Mouse (Mus musculus) neural tube, embryonic 13.5 days (tissue): ENCODE measurements around the gene Mrtfa. TPM values are rescaled to one million over a fixed set of nuclear protein-coding genes. Genes with fewer than 3 reads are reported as not detected.

Source experiments
- ATAC-seq: fragments of 200-750 bp; cut with Nextera tagmentation; 2 replicates; pipeline ENCODE4 v1.8.0; 2017; ENCODE audit warnings: low read depth, mild to moderate bottlenecking, moderate TSS enrichment, moderate library complexity
- H3K27ac ChIP-seq: fragments of 300-500 bp; sonication (generic); replicated peaks from 2 replicates; pipeline ENCODE4 v1.5.1; 2015; ENCODE audit warnings: moderate library complexity, mild to moderate bottlenecking, inconsistent platforms
- H3K27me3 ChIP-seq: fragments of 300-500 bp; sonication (generic); 2 replicates; pipeline ENCODE4 v1.6.1; 2015; ENCODE audit warnings: mild to moderate bottlenecking, inconsistent platforms
- H3K36me3 ChIP-seq: fragments of 300-500 bp; sonication (generic); 2 replicates; pipeline ENCODE4 v1.6.1; 2015; ENCODE audit warnings: mild to moderate bottlenecking, inconsistent platforms
- H3K4me1 ChIP-seq: fragments of 300-500 bp; sonication (generic); replicated peaks from 2 replicates; pipeline ENCODE4 v1.6.1; 2015; ENCODE audit warnings: inconsistent platforms
- H3K4me2 ChIP-seq: fragments of 300-500 bp; sonication (generic); 2 replicates; pipeline ENCODE4 v1.6.1; 2015; ENCODE audit warnings: inconsistent platforms, mild to moderate bottlenecking, moderate library complexity
- H3K4me3 ChIP-seq: fragments of 300-500 bp; sonication (generic); 2 replicates; pipeline ENCODE4 v1.5.1; 2015; ENCODE audit warnings: mild to moderate bottlenecking, inconsistent platforms
- H3K9ac ChIP-seq: fragments of 300-500 bp; sonication (generic); 2 replicates; pipeline ENCODE4 v1.6.1; 2015; ENCODE audit warnings: moderate library complexity, mild to moderate bottlenecking, inconsistent platforms
- H3K9me3 ChIP-seq: fragments of 300-500 bp; sonication (generic); 2 replicates; pipeline ENCODE4 v1.6.1; 2016; ENCODE audit warnings: inconsistent platforms
- WGBS: fragments of 180-500 bp; shearing (Covaris S2); methylation state at CpG from one replicate; pipeline ENCODE4 v1.1.7; 2015; 5-methylcytosine and 5-hydroxymethylcytosine counted together
- polyA plus RNA-seq: library from polyadenylated mRNA; unstranded; fragments of >200 nt; fragmentation: Nextera tagmentation; extraction: Ambion mirVana; gene quantifications from 2 replicates; pipeline ENCODE4 v1.2.1, GENCODE M21; 2015

The Mrtfa gene
- polyA plus RNA-seq, 1 experiment from 2014 or later, result 27.1 TPM

DNA sequence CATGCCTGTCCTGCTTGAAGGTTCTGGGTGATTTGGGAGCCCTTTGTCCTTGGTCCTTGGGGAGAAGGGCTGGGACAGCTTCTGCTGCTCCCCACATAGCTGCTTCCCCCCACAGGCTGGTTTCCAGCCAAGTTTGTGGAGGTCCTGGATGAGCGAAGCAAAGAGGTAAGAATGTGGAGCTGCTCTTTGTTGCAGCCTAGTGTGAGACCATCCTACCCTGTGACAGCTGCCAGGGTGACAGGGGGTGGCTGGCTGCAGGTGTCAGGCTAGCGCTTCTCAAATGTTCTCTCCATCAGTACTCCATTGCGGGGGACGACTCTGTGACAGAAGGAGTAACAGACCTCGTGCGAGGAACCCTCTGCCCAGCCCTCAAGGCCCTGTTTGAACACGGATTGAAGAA is 180.4 kb downstream of the Mrtfa start:
- Histone ChIP-seq H3K9ac (no peak overlapping the region), H3K27me3 (no peaks in the 10 kb centered on the region), H3K27ac (no peak overlapping the region), H3K4me2 (no peak overlapping the region), H3K4me3 (no peak overlapping the region), H3K36me3 (peaks cover 94% of the 10 kb centered on the region), H3K4me1 (no peaks in the 10 kb centered on the region), H3K9me3 (no peaks in the 10 kb centered on the region)
- no peak for ATAC-seq
- 92% methylated on average over 7 of the region's 7 CpGs for WGBS

DNA sequence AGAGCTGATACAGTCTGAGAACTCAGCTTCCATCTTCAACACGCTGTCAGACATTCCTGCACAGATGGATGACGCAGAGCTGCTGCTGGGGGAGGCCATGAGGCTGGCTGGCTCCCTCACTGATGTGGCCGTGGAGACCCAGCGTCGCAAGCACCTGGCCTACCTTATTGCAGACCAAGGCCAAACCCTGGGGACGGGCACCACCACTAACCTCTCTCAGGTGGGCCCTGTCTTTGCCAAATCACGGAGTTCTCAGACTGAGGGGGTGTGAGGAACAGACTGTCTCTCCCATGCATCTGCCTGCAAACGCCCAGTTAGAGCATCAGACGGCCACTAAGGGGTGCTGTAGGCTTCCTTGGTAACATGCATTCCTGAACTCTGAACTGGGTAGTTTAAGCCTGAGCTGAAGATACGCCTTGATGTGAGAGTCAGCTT is 181.9 kb downstream of the Mrtfa start:
- 64% methylated on average over 10 of the region's 10 CpGs for WGBS
- H3K9ac ChIP-seq, result no peak overlapping the region
- no peaks in the 10 kb centered on the region for H3K9me3 ChIP-seq
- H3K4me2 ChIP-seq, result no peak overlapping the region
- H3K27me3 ChIP-seq, result no peaks in the 10 kb centered on the region
- no peaks in the 10 kb centered on the region for H3K4me1 ChIP-seq
- no peak overlapping the region for H3K27ac ChIP-seq
- H3K36me3 ChIP-seq, result peaks cover 92% of the 10 kb centered on the region
- no peak overlapping the region for H3K4me3 ChIP-seq
- no peak for ATAC-seq

DNA sequence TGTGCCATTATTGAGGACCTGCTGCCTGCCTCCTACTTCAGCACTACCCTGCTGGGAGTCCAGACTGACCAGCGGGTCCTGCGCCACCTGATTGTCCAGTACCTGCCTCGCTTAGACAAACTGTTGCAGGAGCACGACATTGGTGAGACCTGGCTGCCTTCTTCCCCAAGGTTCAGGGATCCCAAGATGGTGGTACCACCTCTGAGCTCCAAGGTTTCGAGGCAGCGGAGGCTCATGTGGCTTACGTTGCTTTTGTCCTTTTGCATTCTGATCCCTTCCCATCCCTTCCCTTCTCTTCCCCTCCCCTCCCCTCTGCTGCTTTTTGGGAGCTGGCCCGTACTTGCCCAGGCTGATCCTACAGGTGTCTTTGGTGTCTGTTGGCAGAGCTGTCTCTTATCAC is 182.7 kb downstream of the Mrtfa start:
- Histone ChIP-seq H3K4me3 (no peak overlapping the region), H3K27ac (no peak overlapping the region), H3K9ac (no peak overlapping the region), H3K9me3 (no peaks in the 10 kb centered on the region), H3K27me3 (no peaks in the 10 kb centered on the region), H3K36me3 (peaks cover 92% of the 10 kb centered on the region), H3K4me2 (no peak overlapping the region), H3K4me1 (no peaks in the 10 kb centered on the region)
- no peak for ATAC-seq
- 83% methylated on average over 8 of the region's 8 CpGs for WGBS

DNA sequence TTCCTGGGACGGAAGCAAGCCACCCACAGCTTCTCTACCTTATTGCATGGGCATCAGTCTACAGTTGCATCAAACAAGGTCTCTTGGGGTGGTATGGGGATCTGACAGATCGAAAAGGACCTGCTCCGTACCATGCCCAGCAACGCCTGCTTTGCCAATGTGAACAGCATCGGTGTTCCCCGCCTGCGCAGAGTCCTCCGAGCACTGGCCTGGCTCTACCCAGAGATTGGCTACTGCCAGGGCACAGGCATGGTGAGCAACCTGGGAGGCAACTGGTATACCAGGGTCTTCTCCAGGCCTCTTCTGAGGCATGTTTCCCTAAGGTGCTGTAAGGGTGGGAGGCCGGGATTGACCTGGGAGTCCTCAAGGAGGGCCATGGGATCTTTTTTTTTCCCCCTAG is 183.2 kb downstream of the Mrtfa start:
- H3K4me1 ChIP-seq, result no peaks in the 10 kb centered on the region
- no peak for ATAC-seq
- H3K27ac ChIP-seq, result no peak overlapping the region
- no peak overlapping the region for H3K4me3 ChIP-seq
- WGBS, result 95% methylated on average over 9 of the region's 9 CpGs
- H3K27me3 ChIP-seq, result no peaks in the 10 kb centered on the region
- no peaks in the 10 kb centered on the region for H3K9me3 ChIP-seq
- no peak overlapping the region for H3K9ac ChIP-seq
- H3K36me3 ChIP-seq, result peaks cover 93% of the 10 kb centered on the region
- no peak overlapping the region for H3K4me2 ChIP-seq

DNA sequence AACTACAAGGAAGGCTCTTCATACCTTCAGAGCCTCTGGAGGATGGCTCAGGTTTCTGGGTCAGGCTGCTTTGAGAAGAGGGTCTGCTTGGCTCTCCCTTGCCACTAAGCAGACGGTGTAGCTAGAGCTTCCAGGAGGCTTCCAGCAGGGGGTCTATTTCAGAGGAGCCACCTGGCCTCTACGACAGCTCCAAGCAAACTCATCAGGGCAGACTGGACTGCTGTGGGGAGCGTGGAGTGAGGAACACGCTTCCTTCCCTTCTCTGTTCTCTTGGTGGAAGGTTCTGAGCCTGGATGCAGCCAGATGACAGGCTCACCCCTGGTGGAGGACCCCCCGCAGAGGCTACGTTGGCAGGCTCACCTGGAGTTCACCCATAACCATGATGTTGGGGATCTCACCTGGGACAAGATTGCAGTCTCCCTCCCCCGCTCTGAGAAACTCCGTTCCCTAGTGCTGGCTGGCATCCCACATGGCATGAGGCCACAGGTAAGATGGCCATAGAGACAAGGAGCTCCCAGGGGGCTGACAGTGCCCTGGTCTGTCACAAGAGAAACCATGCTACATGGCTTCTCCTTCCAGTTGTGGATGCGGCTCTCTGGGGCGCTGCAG is 184.3 kb downstream of the Mrtfa start:
- ATAC-seq, result no peak
- no peak overlapping the region for H3K27ac ChIP-seq
- H3K36me3 ChIP-seq, result peaks cover 82% of the 10 kb centered on the region
- no peaks in the 10 kb centered on the region for H3K27me3 ChIP-seq
- H3K9ac ChIP-seq, result no peak overlapping the region
- H3K4me1 ChIP-seq, result no peaks in the 10 kb centered on the region
- no peak overlapping the region for H3K4me2 ChIP-seq
- 91% methylated on average over 10 of the region's 10 CpGs for WGBS
- no peaks in the 10 kb centered on the region for H3K9me3 ChIP-seq
- no peak overlapping the region for H3K4me3 ChIP-seq

DNA sequence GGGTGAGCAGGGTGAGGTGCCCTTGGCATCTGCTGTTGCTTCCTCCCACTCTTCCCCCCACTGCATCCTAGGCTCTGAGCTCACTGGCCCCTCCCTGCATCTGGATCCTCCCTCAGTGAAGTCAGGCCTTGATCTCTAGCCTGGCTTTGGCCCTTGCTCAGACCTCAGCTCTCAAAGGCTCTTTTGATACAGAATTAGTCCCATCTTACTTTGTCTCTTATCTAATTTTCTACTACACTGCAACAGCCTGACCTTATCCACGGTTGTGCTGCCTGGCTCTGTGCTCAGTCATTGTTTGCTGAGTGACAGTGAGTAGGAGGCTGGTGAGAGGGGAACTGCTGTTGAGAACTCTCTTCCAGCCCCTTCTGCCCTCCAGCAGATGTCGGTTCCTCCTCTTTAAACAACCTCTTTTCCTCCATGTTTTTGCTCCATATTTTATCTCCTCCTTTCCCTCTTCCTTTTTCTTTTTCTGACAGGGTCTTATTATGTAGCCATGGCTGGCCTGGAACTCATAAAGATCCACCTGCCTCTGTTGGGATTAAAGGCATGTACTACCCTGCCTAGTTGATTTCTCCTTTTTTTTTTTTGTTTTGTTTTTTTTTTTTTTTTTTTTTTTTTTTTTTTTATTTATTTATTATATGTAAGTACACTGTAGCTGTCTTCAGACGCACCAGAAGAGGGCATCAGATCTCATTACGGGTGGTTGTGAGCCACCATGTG is 190.0 kb downstream of the Mrtfa start:
- Histone ChIP-seq H3K4me2 (no peak overlapping the region), H3K27ac (no peak overlapping the region), H3K4me3 (no peak overlapping the region), H3K9me3 (no peaks in the 10 kb centered on the region), H3K9ac (peak overlapping the region; percentile 22; the same call in 1 of the 2 replicates), H3K36me3 (peaks cover 29% of the 10 kb centered on the region), H3K4me1 (0 out of 2 replicates have a peak, but pooled peaks cover 5% of the 10 kb centered on the region), H3K27me3 (no peaks in the 10 kb centered on the region)
- 62% methylated on average over 4 of the region's 4 CpGs for WGBS
- no peak for ATAC-seq

DNA sequence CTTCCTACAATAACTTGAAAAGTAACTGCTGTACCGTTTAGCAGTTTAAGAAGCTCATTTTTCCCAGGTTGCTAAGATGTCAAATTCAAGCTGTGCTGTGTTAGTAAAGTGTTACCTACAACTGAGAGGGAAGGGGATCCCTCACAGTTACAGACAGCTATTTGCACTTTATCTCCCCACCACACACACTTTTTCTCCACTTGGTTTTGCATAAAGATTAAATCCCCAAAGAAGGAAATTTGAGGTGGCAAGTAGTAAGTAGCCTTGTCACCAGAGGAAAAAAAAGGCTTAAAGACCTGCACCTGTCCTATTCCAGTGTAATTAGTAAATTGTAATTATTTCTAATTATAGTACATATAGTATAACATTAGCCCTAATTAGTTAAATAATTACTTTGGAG is 193.5 kb downstream of the Mrtfa start:
- H3K9me3 ChIP-seq, result no peaks in the 10 kb centered on the region
- no peak for ATAC-seq
- no peak overlapping the region for H3K4me3 ChIP-seq
- no peak overlapping the region for H3K27ac ChIP-seq
- H3K27me3 ChIP-seq, result no peaks in the 10 kb centered on the region
- no peaks in the 10 kb centered on the region for H3K36me3 ChIP-seq
- H3K4me1 ChIP-seq, result 0 out of 2 replicates have a peak, but pooled peaks cover 5% of the 10 kb centered on the region
- 82% methylated on average over 1 of the region's 1 CpGs for WGBS
- no peak overlapping the region for H3K4me2 ChIP-seq
- no peak overlapping the region for H3K9ac ChIP-seq

DNA sequence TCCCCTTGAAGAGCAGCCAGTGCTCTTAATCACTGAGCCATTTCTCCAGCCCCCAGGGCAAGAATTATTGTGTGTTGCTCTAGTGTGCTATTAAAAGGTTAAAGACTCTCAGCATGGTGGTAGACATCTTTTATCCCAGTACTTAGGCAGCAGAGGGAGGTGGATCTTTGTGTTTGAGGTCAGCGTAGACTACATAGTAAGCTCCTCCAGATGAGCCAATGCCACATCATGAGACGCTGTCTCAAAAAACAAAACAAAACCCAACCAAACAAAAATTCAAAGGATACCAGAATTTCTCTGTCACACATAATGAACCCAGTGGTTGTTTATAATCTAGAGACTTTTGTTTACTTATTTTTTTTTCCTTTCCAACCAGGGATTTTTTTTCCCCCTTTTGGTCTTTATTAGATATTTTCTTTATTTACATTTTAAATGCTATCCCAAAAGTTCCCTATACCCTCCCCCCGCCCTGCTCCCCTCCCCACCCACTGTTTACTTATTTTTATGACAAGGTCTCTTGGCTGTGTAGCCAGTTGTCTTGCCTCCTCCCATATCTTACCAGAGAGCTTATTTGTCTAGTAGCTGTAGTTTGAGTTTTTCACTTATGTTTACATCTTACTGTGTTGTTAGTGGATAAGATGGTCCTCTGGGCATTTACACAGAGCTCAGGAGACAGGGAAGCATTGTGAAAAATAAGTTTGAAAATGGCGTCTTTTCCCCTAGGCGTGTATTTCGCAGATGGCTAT is 194.3 kb downstream of the Mrtfa start:
- H3K4me1 ChIP-seq, result 0 out of 2 replicates have a peak, but pooled peaks cover 5% of the 10 kb centered on the region

DNA sequence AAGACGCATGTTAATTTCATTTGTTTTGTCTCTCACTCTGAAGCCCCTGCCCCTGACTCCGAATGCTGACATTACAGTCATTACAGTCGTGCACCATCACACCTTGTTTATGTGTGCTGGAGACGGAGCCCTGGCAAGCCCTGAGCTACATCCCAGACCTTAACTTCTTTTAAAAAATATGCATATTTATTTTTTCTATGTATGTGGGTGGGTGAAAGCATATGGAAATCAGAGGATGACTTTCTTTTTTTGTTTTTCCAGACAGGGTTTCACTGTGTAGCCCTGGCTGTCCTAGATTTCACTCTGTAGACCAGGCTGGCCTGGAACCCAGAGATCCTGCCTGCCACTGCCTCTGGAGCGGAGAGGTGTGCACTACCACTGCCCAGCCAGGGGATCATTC is 195.6 kb downstream of the Mrtfa start:
- H3K36me3 ChIP-seq, result no peaks in the 10 kb centered on the region
- H3K9me3 ChIP-seq, result no peaks in the 10 kb centered on the region
- WGBS, result 86% methylated on average over 5 of the region's 5 CpGs
- H3K4me1 ChIP-seq, result no peaks in the 10 kb centered on the region
- H3K27ac ChIP-seq, result no peak overlapping the region
- H3K27me3 ChIP-seq, result no peaks in the 10 kb centered on the region
- H3K4me2 ChIP-seq, result no peak overlapping the region
- H3K9ac ChIP-seq, result no peak overlapping the region
- no peak overlapping the region for H3K4me3 ChIP-seq
- ATAC-seq, result no peak

More for the DNA sequence above, 194.3 kb downstream of the Mrtfa start:
- no peak for ATAC-seq
- no peaks in the 10 kb centered on the region for H3K36me3 ChIP-seq
- 79% methylated on average over 6 of the region's 6 CpGs for WGBS
- no peak overlapping the region for H3K4me2 ChIP-seq
- H3K9me3 ChIP-seq, result no peaks in the 10 kb centered on the region
- H3K4me3 ChIP-seq, result no peak overlapping the region
- H3K9ac ChIP-seq, result no peak overlapping the region
- no peak overlapping the region for H3K27ac ChIP-seq
- H3K27me3 ChIP-seq, result no peaks in the 10 kb centered on the region

DNA sequence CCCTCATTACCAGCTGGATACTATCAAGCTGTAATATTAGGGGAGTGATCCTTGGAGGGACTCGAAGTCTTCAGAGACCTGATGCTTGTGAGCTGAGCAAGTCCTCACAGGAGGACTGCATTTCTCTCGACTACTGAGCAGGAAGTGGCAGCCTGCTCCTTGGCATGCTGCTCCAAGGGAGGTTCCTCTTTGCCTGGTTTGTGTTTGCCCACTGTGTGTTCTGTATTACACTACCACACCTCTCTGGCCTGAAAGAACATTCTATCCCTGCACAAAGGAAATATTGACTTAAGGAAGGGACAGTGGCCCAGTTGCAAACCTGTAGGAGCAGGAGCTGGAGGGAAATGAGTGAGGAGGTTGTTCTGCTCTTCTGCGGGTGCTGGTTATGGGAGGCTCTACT is 200.8 kb downstream of the Mrtfa start:
- Histone ChIP-seq H3K4me2 (no peak overlapping the region), H3K27me3 (no peaks in the 10 kb centered on the region), H3K9me3 (no peaks in the 10 kb centered on the region), H3K9ac (no peak overlapping the region), H3K36me3 (no peaks in the 10 kb centered on the region), H3K27ac (no peak overlapping the region), H3K4me3 (no peak overlapping the region), H3K4me1 (no peaks in the 10 kb centered on the region)
- no peak for ATAC-seq
- 74% methylated on average over 3 of the region's 3 CpGs for WGBS

DNA sequence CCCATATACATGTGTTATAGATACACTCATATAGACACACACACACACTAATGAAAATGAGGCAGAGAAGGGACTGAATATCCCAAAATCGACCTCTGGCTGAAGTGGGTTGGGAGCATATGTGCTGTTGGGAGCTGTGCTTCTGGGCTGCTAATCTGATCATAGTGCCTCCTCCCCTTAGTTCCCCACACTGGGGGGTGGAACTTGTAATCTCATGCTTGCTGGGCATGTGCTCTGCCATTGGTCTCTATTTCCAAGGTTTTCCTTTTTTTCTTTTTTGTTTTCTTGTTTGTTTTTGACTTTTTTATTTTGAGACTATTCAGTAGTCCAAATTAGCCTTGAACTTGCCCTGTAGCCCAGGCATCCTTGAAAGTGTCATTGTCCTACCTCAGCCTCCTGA is 202.2 kb downstream of the Mrtfa start:
- no peak overlapping the region for H3K4me2 ChIP-seq
- no peaks in the 10 kb centered on the region for H3K4me1 ChIP-seq
- H3K4me3 ChIP-seq, result no peak overlapping the region
- no peak overlapping the region for H3K9ac ChIP-seq
- no peaks in the 10 kb centered on the region for H3K36me3 ChIP-seq
- 50% methylated on average over 1 of the region's 1 CpGs for WGBS
- no peaks in the 10 kb centered on the region for H3K9me3 ChIP-seq
- no peak for ATAC-seq
- no peaks in the 10 kb centered on the region for H3K27me3 ChIP-seq
- H3K27ac ChIP-seq, result no peak overlapping the region

DNA sequence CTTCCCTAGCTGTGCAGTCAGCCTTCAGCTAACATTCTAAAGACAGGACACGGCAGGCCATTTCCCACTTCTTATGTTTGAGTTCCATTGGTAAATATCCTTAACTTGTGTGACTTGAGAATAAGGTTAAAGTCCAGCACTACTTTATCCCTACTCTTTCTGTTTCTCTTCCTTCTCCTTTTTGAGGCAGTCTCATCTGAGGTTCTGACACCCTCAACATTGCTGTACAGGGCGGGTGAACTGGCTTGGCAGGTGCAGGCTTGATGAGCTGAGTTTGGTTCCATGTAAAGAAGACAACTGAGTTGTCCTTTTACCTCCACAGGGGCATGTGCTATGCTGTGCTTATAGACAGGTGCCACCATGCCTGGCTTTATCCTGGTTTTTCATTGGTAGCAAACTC is 207.3 kb downstream of the Mrtfa start:
- Histone ChIP-seq H3K27ac (no peak overlapping the region), H3K9me3 (no peaks in the 10 kb centered on the region), H3K36me3 (no peaks in the 10 kb centered on the region), H3K27me3 (no peaks in the 10 kb centered on the region), H3K4me2 (no peak overlapping the region), H3K9ac (no peak overlapping the region), H3K4me3 (no peak overlapping the region), H3K4me1 (peaks cover 15% of the 10 kb centered on the region)
- 89% methylated on average over 2 of the region's 2 CpGs for whole genome bisulfite sequencing
- no peak for ATAC-seq
